Mouse (Mus musculus) testis, adult 2 months (tissue): ENCODE measurements around the gene Mkrn2os.

Experiments
- CTCF ChIP-seq: fragments of 200-500 bp; IDR thresholded peaks from 2 replicates; pipeline ENCODE4 v1.5.1; 2012; ENCODE audit warnings: low read depth, mild to moderate bottlenecking, inconsistent platforms, low read length, moderate library complexity; ENCODE audit not compliant: control insufficient read depth, insufficient read depth, insufficient replicate concordance
- POLR2A ChIP-seq: fragments of 200-500 bp; IDR thresholded peaks from 2 replicates; pipeline ENCODE4 v1.6.1; 2012; ENCODE audit warnings: low read depth, mild to moderate bottlenecking, inconsistent platforms, low read length, moderate library complexity; ENCODE audit not compliant: control insufficient read depth

DNA sequence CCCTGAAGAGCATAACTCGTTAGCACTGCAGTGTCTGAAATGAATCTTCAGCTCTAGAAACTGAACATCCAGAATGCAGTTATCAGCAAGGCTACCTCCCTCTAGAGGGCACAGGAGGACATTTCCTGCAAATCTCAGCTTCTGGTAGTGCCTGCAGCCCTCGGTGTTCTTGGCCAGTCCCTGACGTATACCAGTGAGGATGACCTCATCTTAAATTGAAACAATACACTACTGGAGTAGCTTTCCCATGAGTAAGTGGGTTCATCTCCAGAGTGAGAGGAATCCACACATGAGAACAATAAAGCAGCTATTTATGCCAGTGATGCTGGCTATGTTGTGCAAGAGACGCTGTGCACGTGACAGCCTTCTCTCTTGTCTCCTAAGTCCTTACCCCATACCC is 36.9 kb downstream of the Mkrn2os start:
- TF ChIP-seq POLR2A (no peak), CTCF (peak; percentile 30; the same call in 1 of the 2 replicates)
